Mouse (Mus musculus): ENCODE data around the gene Vmo1. TPM values are rescaled to one million over a fixed set of nuclear protein-coding genes. Genes with fewer than 3 reads are reported as not detected.
"Not testable (repeated sequence)": the region's sequence is repeated elsewhere in the genome, so short reads cannot be mapped to it uniquely, and the experiment has no call there.

Vmo1 gene
- polyA plus RNA-seq, 1 experiment from 2014 or later: 0.44 TPM

- Histone ChIP-seq H3K9me3 (replicated peaks; ENCODE audit: control insufficient read depth, low read length) (no peaks in the 10 kb centered on the region), H3K27me3 (ENCODE audit: control insufficient read depth, insufficient read depth, low read depth, low read length) (peaks cover 34% of the 10 kb centered on the region), H3K9ac (ENCODE audit: low read depth, low read length) (no peak overlapping the region), H3K36me3 (ENCODE audit: control insufficient read depth, insufficient read depth) (no peaks in the 10 kb centered on the region), H3K4me2 (ENCODE audit: low read depth, low read length) (no peak overlapping the region), H3K27ac (ENCODE audit: low read length) (no peak overlapping the region), H3K4me1 (ENCODE audit: control insufficient read depth, low read depth, low read length) (peaks cover 3% of the 10 kb centered on the region; the same call in 1 of the 2 replicates), H3K4me3 (ENCODE audit: low read depth, low read length) (no peak overlapping the region)
- no peak for ATAC-seq (ENCODE audit: low read depth)
- 56% methylated on average over 5 of the region's 5 CpGs for WGBS (ENCODE audit: insufficient replicate concordance)
Measured at GRCm38 (mm10) chr11:70541415-70541814, 27.0 kb upstream of the Vmo1 start.

DNA sequence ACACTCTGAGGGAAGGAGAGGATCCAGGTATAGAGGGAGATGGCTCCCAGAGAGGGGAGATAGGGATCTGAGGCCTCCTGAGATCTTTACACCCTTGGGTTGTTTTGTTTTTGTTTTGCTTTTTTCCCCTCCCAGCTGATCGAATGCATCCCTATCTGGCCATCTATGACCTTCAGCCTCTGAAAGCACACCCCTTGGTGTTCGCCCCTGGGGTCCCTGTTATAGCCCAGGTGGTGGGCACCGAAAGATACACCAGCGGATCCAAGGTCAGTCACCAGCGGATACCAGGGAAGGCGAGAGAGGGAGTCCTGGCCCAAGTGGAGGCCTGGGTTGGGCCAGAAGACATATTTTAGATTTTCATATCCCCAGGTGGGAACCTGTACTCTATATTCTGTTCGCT is 26.5 kb upstream of the Vmo1 start:
- Histone ChIP-seq H3K36me3 (ENCODE audit: control insufficient read depth, insufficient read depth) (no peaks in the 10 kb centered on the region), H3K9me3 (replicated peaks; ENCODE audit: control insufficient read depth, low read length) (no peaks in the 10 kb centered on the region), H3K4me3 (ENCODE audit: low read depth, low read length) (peak overlapping the region; percentile 55; the same call in 1 of the 2 replicates), H3K4me2 (ENCODE audit: low read depth, low read length) (peak overlapping the region; percentile 61; the same call in 1 of the 2 replicates), H3K9ac (ENCODE audit: low read depth, low read length) (no peak overlapping the region), H3K27ac (ENCODE audit: low read length) (no peak overlapping the region), H3K27me3 (ENCODE audit: control insufficient read depth, insufficient read depth, low read depth, low read length) (peaks cover 34% of the 10 kb centered on the region), H3K4me1 (ENCODE audit: control insufficient read depth, low read depth, low read length) (peaks cover 3% of the 10 kb centered on the region; the same call in 1 of the 2 replicates)
- WGBS (ENCODE audit: insufficient replicate concordance): 72% methylated on average over 7 of the region's 7 CpGs
- no peak for ATAC-seq (ENCODE audit: low read depth)

DNA sequence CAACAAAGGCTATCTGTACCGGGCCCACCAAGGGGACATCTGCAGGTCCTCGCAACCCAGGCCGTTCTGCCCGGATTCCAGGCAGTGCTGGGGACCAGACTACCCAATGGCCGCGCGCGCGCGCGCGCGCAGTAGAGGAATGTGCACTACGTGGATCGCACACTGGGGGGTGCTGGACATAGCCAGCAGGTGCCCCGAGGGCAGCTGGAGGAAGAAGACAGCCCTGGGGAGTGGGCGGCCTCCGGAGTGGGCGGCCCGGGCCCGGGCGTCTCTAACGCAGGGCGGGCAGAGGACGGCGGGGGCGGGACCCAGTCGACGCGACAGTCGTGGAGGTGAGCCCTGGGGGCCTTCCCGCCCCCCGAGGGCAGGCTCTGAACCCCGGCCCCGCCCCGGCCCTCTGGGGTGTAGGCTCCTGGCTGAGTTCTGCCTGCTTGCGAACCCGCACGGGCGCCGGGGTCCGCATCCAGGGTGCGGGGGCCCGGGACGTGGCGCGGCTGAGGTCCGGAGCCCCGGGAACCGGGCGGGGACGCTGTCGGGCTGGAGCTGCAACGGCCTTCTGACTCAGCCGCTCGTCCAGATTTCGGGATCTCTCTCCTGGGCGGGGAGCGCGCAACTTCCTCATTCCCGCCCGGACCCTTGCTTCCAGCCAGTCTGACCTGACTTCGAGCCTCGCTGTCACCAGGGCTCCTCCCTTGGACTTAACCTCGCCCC is 25.6 kb upstream of the Vmo1 start, which contains the start of gene Pld2:
TSS of gene Pld2 (plus strand) at position 188 of the 711 bp plus-strand sequence.
- H3K9me3 ChIP-seq (replicated peaks; ENCODE audit: control insufficient read depth, low read length): no peaks in the 10 kb centered on the region
- peak within 1 kb of the TSS; percentile 38 for H3K9ac ChIP-seq (ENCODE audit: low read depth, low read length)
- H3K4me1 ChIP-seq (ENCODE audit: control insufficient read depth, low read depth, low read length): peaks cover 3% of the 10 kb centered on the region; the same call in 1 of the 2 replicates
- H3K4me2 ChIP-seq (ENCODE audit: low read depth, low read length): peak within 1 kb of the TSS; percentile 61
- peak; percentile 97 for ATAC-seq (ENCODE audit: low read depth)
- no peak within 1 kb of the TSS; the same call in 1 of the 2 replicates for H3K27ac ChIP-seq (ENCODE audit: low read length)
- peak within 1 kb of the TSS; percentile 55 for H3K4me3 ChIP-seq (ENCODE audit: low read depth, low read length)
- no peaks in the 10 kb centered on the region for H3K36me3 ChIP-seq (ENCODE audit: control insufficient read depth, insufficient read depth)
- WGBS (ENCODE audit: insufficient replicate concordance): 1% methylated on average over 65 of the region's 65 CpGs
- H3K27me3 ChIP-seq (ENCODE audit: control insufficient read depth, insufficient read depth, low read depth, low read length): peaks cover 34% of the 10 kb centered on the region

GRCm38 (mm10) chr11:70539423-70539822 is 25.0 kb upstream of the Vmo1 start:
- Histone ChIP-seq H3K4me3 (ENCODE audit: low read depth, low read length) (peak overlapping the region; percentile 55), H3K27me3 (ENCODE audit: control insufficient read depth, insufficient read depth, low read depth, low read length) (peaks cover 34% of the 10 kb centered on the region), H3K9ac (ENCODE audit: low read depth, low read length) (peak overlapping the region; percentile 38), H3K9me3 (replicated peaks; ENCODE audit: control insufficient read depth, low read length) (no peaks in the 10 kb centered on the region), H3K27ac (ENCODE audit: low read length) (no peak overlapping the region; the same call in 1 of the 2 replicates), H3K36me3 (ENCODE audit: control insufficient read depth, insufficient read depth) (no peaks in the 10 kb centered on the region), H3K4me1 (ENCODE audit: control insufficient read depth, low read depth, low read length) (peaks cover 3% of the 10 kb centered on the region; the same call in 1 of the 2 replicates), H3K4me2 (ENCODE audit: low read depth, low read length) (peak overlapping the region; percentile 61)
- ATAC-seq (ENCODE audit: low read depth): no peak
- WGBS (ENCODE audit: insufficient replicate concordance): 17% methylated on average over 9 of the region's 9 CpGs

- ATAC-seq (ENCODE audit: low read depth): no peak
- no peaks in the 10 kb centered on the region for H3K27me3 ChIP-seq (ENCODE audit: control insufficient read depth, insufficient read depth, low read depth, low read length)
- 72% methylated on average over 6 of the region's 6 CpGs for WGBS (ENCODE audit: insufficient replicate concordance)
Measured at GRCm38 (mm10) chr11:70532839-70533238, 18.4 kb upstream of the Vmo1 start, which contains the start of gene Gm40193. Gene Gm40193, minus strand, starts transcription at chr11:70532939.

GRCm38 (mm10) chr11:70531065-70531464 is 16.6 kb upstream of the Vmo1 start:
- H3K9ac ChIP-seq (ENCODE audit: low read depth, low read length); H3K4me1 ChIP-seq (ENCODE audit: control insufficient read depth, low read depth, low read length); ATAC-seq (ENCODE audit: low read depth); H3K4me2 ChIP-seq (ENCODE audit: low read depth, low read length); H3K9me3 ChIP-seq (replicated peaks; ENCODE audit: control insufficient read depth, low read length); H3K4me3 ChIP-seq (ENCODE audit: low read depth, low read length); H3K27ac ChIP-seq (ENCODE audit: low read length); H3K27me3 ChIP-seq (ENCODE audit: control insufficient read depth, insufficient read depth, low read depth, low read length): not testable (repeated sequence)
- peaks cover 10% of the 10 kb centered on the region for H3K36me3 ChIP-seq (ENCODE audit: control insufficient read depth, insufficient read depth)
- 59% methylated on average over 2 of the region's 2 CpGs for WGBS (ENCODE audit: insufficient replicate concordance)

More at GRCm38 (mm10) chr11:70532839-70533238, 18.4 kb upstream of the Vmo1 start, which contains the start of gene Gm40193:
- H3K4me2 ChIP-seq (ENCODE audit: low read depth, low read length): no peak within 1 kb of the TSS
- H3K4me1 ChIP-seq (ENCODE audit: control insufficient read depth, low read depth, low read length): no peaks in the 10 kb centered on the region
- no peak within 1 kb of the TSS for H3K27ac ChIP-seq (ENCODE audit: low read length)
- no peaks in the 10 kb centered on the region; the same call in 1 of the 2 replicates for H3K36me3 ChIP-seq (ENCODE audit: control insufficient read depth, insufficient read depth)
- H3K9ac ChIP-seq (ENCODE audit: low read depth, low read length): no peak within 1 kb of the TSS
- no peaks in the 10 kb centered on the region for H3K9me3 ChIP-seq (replicated peaks; ENCODE audit: control insufficient read depth, low read length)
- no peak within 1 kb of the TSS for H3K4me3 ChIP-seq (ENCODE audit: low read depth, low read length)

GRCm38 (mm10) chr11:70528610-70529009 is 14.2 kb upstream of the Vmo1 start:
- Histone ChIP-seq H3K4me1 (ENCODE audit: control insufficient read depth, low read depth, low read length) (peaks cover 9% of the 10 kb centered on the region), H3K27me3 (ENCODE audit: control insufficient read depth, insufficient read depth, low read depth, low read length) (no peaks in the 10 kb centered on the region), H3K36me3 (ENCODE audit: control insufficient read depth, insufficient read depth) (peaks cover 10% of the 10 kb centered on the region), H3K4me3 (ENCODE audit: low read depth, low read length) (no peak overlapping the region), H3K9me3 (replicated peaks; ENCODE audit: control insufficient read depth, low read length) (no peaks in the 10 kb centered on the region), H3K9ac (ENCODE audit: low read depth, low read length) (no peak overlapping the region), H3K27ac (ENCODE audit: low read length) (no peak overlapping the region), H3K4me2 (ENCODE audit: low read depth, low read length) (no peak overlapping the region)
- 67% methylated on average over 7 of the region's 7 CpGs for WGBS (ENCODE audit: insufficient replicate concordance)
- ATAC-seq (ENCODE audit: low read depth): no peak

GRCm38 (mm10) chr11:70526211-70526610 is 11.8 kb upstream of the Vmo1 start:
- no peak overlapping the region for H3K9ac ChIP-seq (ENCODE audit: low read depth, low read length)
- H3K27ac ChIP-seq (ENCODE audit: low read length): no peak overlapping the region
- peaks cover 10% of the 10 kb centered on the region for H3K36me3 ChIP-seq (ENCODE audit: control insufficient read depth, insufficient read depth)
- H3K4me1 ChIP-seq (ENCODE audit: control insufficient read depth, low read depth, low read length): peaks cover 9% of the 10 kb centered on the region
- no peaks in the 10 kb centered on the region for H3K9me3 ChIP-seq (replicated peaks; ENCODE audit: control insufficient read depth, low read length)
- H3K4me2 ChIP-seq (ENCODE audit: low read depth, low read length): peak overlapping the region; percentile 82
- H3K4me3 ChIP-seq (ENCODE audit: low read depth, low read length): peak overlapping the region; percentile 85
- WGBS (ENCODE audit: insufficient replicate concordance): 82% methylated on average over 12 of the region's 12 CpGs
- H3K27me3 ChIP-seq (ENCODE audit: control insufficient read depth, insufficient read depth, low read depth, low read length): no peaks in the 10 kb centered on the region
- ATAC-seq (ENCODE audit: low read depth): no peak

DNA sequence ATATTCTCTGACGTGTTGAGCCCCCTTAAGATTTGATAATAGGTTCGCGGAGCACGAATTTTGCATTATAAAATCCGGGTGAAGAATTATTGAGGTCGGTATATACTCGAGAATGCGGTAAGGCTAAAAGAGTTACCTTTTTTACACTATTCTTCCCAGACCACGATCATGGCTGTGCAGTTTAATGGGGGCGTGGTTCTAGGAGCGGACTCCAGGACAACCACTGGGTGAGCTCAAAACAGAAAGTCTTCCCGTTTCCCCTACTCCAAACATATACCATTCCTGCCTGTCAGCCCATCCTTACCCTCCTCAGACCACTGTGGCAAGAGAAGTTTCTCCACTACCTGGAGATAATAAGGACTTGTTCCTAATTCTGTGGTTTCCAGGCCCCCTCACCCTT is 11.3 kb upstream of the Vmo1 start:
- H3K9me3 ChIP-seq (replicated peaks; ENCODE audit: control insufficient read depth, low read length): no peaks in the 10 kb centered on the region
- H3K4me2 ChIP-seq (ENCODE audit: low read depth, low read length): peak overlapping the region; percentile 82
- WGBS (ENCODE audit: insufficient replicate concordance): under 1% methylated on average over 12 of the region's 12 CpGs
- no peaks in the 10 kb centered on the region for H3K27me3 ChIP-seq (ENCODE audit: control insufficient read depth, insufficient read depth, low read depth, low read length)
- H3K36me3 ChIP-seq (ENCODE audit: control insufficient read depth, insufficient read depth): peaks cover 10% of the 10 kb centered on the region
- H3K4me3 ChIP-seq (ENCODE audit: low read depth, low read length): peak overlapping the region; percentile 85
- ATAC-seq (ENCODE audit: low read depth): 0 out of 2 replicates have a peak, but pooled peaks have one; percentile 12
- peak overlapping the region; percentile 80 for H3K9ac ChIP-seq (ENCODE audit: low read depth, low read length)
- peaks cover 9% of the 10 kb centered on the region for H3K4me1 ChIP-seq (ENCODE audit: control insufficient read depth, low read depth, low read length)
- H3K27ac ChIP-seq (ENCODE audit: low read length): peak overlapping the region; percentile 53; the same call in 1 of the 2 replicates

Data from liver, embryonic 16.5 days (tissue).